ENCODE assay signal across 38 mouse cellular contexts in genomic region chr4:102026619-102027018, GRCm38 (mm10). TPM values are rescaled to one million over a fixed set of nuclear protein-coding genes. Genes with fewer than 3 reads are reported as not detected.
"Had no signal": no experiment of that assay in that cellular context is flagged by ENCODE, and none has a peak within 500 bp of the region (broad histone marks: within the 10 kb centered on the region; RNA-seq: fewer than 3 reads in every experiment).

No protein-coding gene starts in this region.

- H3K9me3 ChIP-seq: embryonic facial prominence, embryonic 10.5 days; embryonic facial prominence, embryonic 12.5 days; embryonic facial prominence, embryonic 13.5 days; embryonic facial prominence, embryonic 15.5 days; forebrain, embryonic 10.5 days; forebrain, embryonic 12.5 days; forebrain, embryonic 13.5 days; forebrain, embryonic 15.5 days; heart, embryonic 10.5 days had no signal

- ATAC-seq: forebrain, embryonic 13.5 days; forebrain, embryonic 14.5 days; forebrain, embryonic 15.5 days; forebrain, embryonic 16.5 days; forebrain, postnatal 0 days had no signal

- H3K27ac ChIP-seq: embryonic facial prominence, embryonic 10.5 days; embryonic facial prominence, embryonic 12.5 days; embryonic facial prominence, embryonic 13.5 days; embryonic facial prominence, embryonic 15.5 days; forebrain, embryonic 10.5 days; forebrain, embryonic 12.5 days; forebrain, embryonic 13.5 days; forebrain, embryonic 15.5 days; gastrocnemius, adult 2 months; heart, adult 2 months; heart, embryonic 10.5 days had no signal

- H3K4me3 ChIP-seq: embryonic facial prominence, embryonic 10.5 days; embryonic facial prominence, embryonic 12.5 days; embryonic facial prominence, embryonic 13.5 days; embryonic facial prominence, embryonic 15.5 days; erythroblast, embryonic 14.5 days; forebrain, embryonic 10.5 days; forebrain, embryonic 12.5 days; forebrain, embryonic 13.5 days; forebrain, embryonic 15.5 days; gastrocnemius, adult 2 months; heart, adult 2 months; heart, embryonic 10.5 days had no signal

- H3K27me3 ChIP-seq: embryonic facial prominence, embryonic 12.5 days; embryonic facial prominence, embryonic 13.5 days; embryonic facial prominence, embryonic 15.5 days; forebrain, embryonic 12.5 days; forebrain, embryonic 13.5 days; forebrain, embryonic 15.5 days had no signal

- H3K36me3 ChIP-seq: embryonic facial prominence, embryonic 10.5 days; embryonic facial prominence, embryonic 12.5 days; embryonic facial prominence, embryonic 13.5 days; embryonic facial prominence, embryonic 15.5 days; forebrain, embryonic 10.5 days; forebrain, embryonic 12.5 days; forebrain, embryonic 15.5 days; heart, embryonic 10.5 days had no signal

- H3K4me1 ChIP-seq: embryonic facial prominence, embryonic 10.5 days; embryonic facial prominence, embryonic 12.5 days; embryonic facial prominence, embryonic 13.5 days; embryonic facial prominence, embryonic 15.5 days; forebrain, embryonic 10.5 days; forebrain, embryonic 12.5 days; forebrain, embryonic 13.5 days; forebrain, embryonic 15.5 days; heart, embryonic 10.5 days had no signal

- H3K9ac ChIP-seq: embryonic facial prominence, embryonic 12.5 days; embryonic facial prominence, embryonic 13.5 days; embryonic facial prominence, embryonic 15.5 days; forebrain, embryonic 12.5 days; forebrain, embryonic 13.5 days; forebrain, embryonic 15.5 days; forebrain, postnatal 0 days had no signal

- DNase-seq: cerebellum, adult 9-11 months; cerebellum, postnatal 10 days; cerebellum, postnatal 14 days; cerebellum, postnatal 25 days; cerebellum, postnatal 36 days; embryo, embryonic 11 days; forebrain, postnatal 0 days; gastrocnemius, adult 2 months; gastrocnemius, postnatal 10 days; gastrocnemius, postnatal 14 days; gastrocnemius, postnatal 25 days; gastrocnemius, postnatal 36 days; heart, adult 11 months; heart, adult 18-20 months; heart, adult 2 months had no signal

- H3K4me2 ChIP-seq: embryonic facial prominence, embryonic 12.5 days; embryonic facial prominence, embryonic 13.5 days; embryonic facial prominence, embryonic 15.5 days; forebrain, embryonic 12.5 days; forebrain, embryonic 13.5 days; forebrain, embryonic 15.5 days had no signal

RNA-seq across cellular contexts. Expression of gene Gm12789, which starts 40.2 kb away (rescaled TPM):
- total RNA-seq: common myeloid progenitor, adult 5-6 weeks; forebrain, postnatal 0 days; gastrocnemius, adult 18-20 months; gastrocnemius, adult 2 months; gastrocnemius, adult 8-10 months; gastrocnemius, postnatal 10 days; gastrocnemius, postnatal 14 days; gastrocnemius, postnatal 25 days; gastrocnemius, postnatal 36 days; gastrocnemius, postnatal 4 days; heart, adult 18-20 months; heart, adult 2 months; heart, adult 8-10 months had no signal
- polyA plus RNA-seq: cortical plate, adult 2 months; embryonic facial prominence, embryonic 10.5 days; embryonic facial prominence, embryonic 11.5 days; embryonic facial prominence, embryonic 12.5 days; embryonic facial prominence, embryonic 13.5 days; embryonic facial prominence, embryonic 14.5 days; embryonic facial prominence, embryonic 15.5 days; erythroblast, embryonic 14.5 days; forebrain, embryonic 10.5 days; forebrain, embryonic 11.5 days; forebrain, embryonic 12.5 days; forebrain, embryonic 13.5 days; forebrain, embryonic 14.5 days; forebrain, embryonic 15.5 days; forebrain, embryonic 16.5 days; forebrain, postnatal 0 days; frontal cortex, adult 2 months; gonadal fat pad, adult 2 months; heart, adult 2 months; heart, embryonic 10.5 days had no signal

RNA-seq across cellular contexts. Expression of gene Gm12790, which starts 45.8 kb away (rescaled TPM):
- total RNA-seq: common myeloid progenitor, adult 5-6 weeks; forebrain, postnatal 0 days; gastrocnemius, adult 18-20 months; gastrocnemius, adult 2 months; gastrocnemius, adult 8-10 months; gastrocnemius, postnatal 10 days; gastrocnemius, postnatal 14 days; gastrocnemius, postnatal 25 days; gastrocnemius, postnatal 36 days; gastrocnemius, postnatal 4 days; heart, adult 18-20 months; heart, adult 2 months; heart, adult 8-10 months had no signal
- polyA plus RNA-seq: cortical plate, adult 2 months; embryonic facial prominence, embryonic 10.5 days; embryonic facial prominence, embryonic 11.5 days; embryonic facial prominence, embryonic 12.5 days; embryonic facial prominence, embryonic 13.5 days; embryonic facial prominence, embryonic 14.5 days; embryonic facial prominence, embryonic 15.5 days; erythroblast, embryonic 14.5 days; forebrain, embryonic 10.5 days; forebrain, embryonic 11.5 days; forebrain, embryonic 12.5 days; forebrain, embryonic 13.5 days; forebrain, embryonic 14.5 days; forebrain, embryonic 15.5 days; forebrain, embryonic 16.5 days; forebrain, postnatal 0 days; frontal cortex, adult 2 months; gonadal fat pad, adult 2 months; heart, adult 2 months; heart, embryonic 10.5 days had no signal
